Mouse (Mus musculus) left cerebral cortex, postnatal 10 days (tissue): ENCODE measurements around the gene Arhgap27. TPM values are rescaled to one million over a fixed set of nuclear protein-coding genes. Genes with fewer than 3 reads are reported as not detected.
A peak's percentile ranks its signal among the peaks of the same experiment; 100 is the strongest.

Experiments used
- DNase-seq, 2 experiments: peaks; one replicate each; pipeline ENCODE4 v3.0.0; 2021 to 2022; ENCODE audit warnings: low spot score in 2 of 2, mixed read lengths in 1 of 2; ENCODE audit errors: extremely low spot score in 1 of 2
- intact Hi-C: fragments of 180-260 bp; cut with DNase I; formaldehyde crosslinking; loops from one replicate; pipeline ENCODE4 v1.15.1; 2025
- total RNA-seq, 2 experiments: library from RNA; stranded (reverse); gene quantifications; 2 replicates each; pipeline ENCODE4 v1.2.3; 2021

The Arhgap27 gene
- total RNA-seq, 2 experiments from 2014 or later: 7.6 to 8.6 TPM

DNA sequence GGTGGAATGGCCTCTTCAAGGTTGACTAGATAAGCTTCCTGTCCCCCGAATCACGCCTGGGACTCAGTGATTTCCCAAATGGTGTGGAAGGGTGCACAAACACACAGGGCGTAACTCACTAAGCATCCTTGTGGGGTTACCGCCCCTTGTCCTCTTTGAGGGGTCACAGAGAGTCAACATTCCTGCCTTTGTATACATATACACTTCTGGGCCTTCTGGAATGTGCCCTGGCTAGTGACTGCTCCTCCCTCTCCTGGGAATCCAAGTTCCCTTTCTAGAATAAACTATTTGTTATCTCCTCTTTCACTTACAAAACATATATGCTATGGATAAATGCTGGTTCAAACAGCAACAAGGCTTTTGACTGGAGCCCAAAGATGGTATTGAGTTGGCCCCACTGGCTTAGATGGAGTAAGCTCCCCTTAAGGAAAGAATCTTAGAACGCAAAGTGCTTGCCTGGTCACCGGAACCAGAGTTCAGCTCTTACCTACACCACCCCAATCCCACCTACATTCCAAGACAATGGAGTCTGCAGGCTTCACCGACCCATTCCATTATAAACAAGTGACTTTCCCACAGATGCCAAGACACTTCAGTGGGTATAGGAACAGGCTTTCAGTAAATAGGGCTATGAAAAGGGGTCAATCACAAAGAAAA, 24.5 kb upstream of the Arhgap27 start:
- intact Hi-C loops: no loop called here
- no peak for DNase-seq

- intact Hi-C loops: no loop called here
- no peak for DNase-seq
Observed at GRCm38 (mm10) chr11:103386827-103387226, 23.3 kb upstream of the Arhgap27 start.

- intact Hi-C loops: no loop called here
- peak in 1 of 2 experiments; percentile 67 for DNase-seq
Observed at GRCm38 (mm10) chr11:103381956-103382613, 18.6 kb upstream of the Arhgap27 start.

GRCm38 (mm10) chr11:103381505-103381904, 18.0 kb upstream of the Arhgap27 start:
- intact Hi-C loops: no loop called here
- no peak for DNase-seq

DNA sequence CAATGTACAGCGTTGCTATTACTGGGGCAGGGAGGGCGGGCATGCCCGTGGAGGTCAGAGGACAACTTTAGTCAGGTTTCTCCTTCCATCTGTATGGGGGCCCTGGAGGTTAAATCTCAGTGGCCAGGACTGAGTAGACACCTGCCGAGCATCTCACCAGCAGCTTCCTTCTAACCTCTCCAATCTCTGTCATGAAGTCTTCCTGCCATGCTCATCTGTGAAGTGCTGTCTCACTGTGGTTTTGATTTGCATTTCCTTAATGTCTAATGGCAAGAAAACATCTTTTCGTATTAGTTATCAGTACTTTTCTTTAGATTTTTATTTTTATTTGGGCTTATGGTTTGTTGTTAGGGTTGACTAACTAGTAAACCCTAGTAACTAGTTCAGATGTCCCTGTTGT, 17.0 kb upstream of the Arhgap27 start:
- intact Hi-C loops: no loop called here

GRCm38 (mm10) chr11:103378341-103378740, 14.8 kb upstream of the Arhgap27 start:
- intact Hi-C loops: no loop called here
- no peak for DNase-seq

More for the DNA sequence above, 17.0 kb upstream of the Arhgap27 start:
- no peak for DNase-seq

- no peak for DNase-seq
- intact Hi-C loops: no loop called here
Observed at GRCm38 (mm10) chr11:103375772-103376171, 12.3 kb upstream of the Arhgap27 start.

DNA sequence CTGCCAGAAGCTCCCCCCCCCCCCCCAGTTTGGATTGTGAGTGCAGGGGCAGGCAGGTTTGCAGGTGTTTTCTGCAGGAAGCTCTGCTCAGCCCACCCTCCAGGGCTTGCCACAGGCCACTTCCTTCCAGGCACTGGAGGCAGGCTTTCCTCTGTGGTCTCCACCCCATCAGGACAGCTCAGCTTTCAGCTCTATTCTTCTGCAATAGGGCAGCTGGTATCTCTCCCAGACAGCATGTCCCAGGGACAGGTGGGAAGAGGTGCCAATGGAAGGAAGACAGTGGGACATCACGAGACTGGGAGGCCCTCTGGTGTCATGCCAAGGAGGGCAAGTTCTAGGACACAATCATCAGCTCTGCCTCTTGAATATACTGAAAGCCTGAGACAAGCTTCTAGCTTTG, 11.8 kb upstream of the Arhgap27 start:
- no peak for DNase-seq
- intact Hi-C loops: no loop called here

DNA sequence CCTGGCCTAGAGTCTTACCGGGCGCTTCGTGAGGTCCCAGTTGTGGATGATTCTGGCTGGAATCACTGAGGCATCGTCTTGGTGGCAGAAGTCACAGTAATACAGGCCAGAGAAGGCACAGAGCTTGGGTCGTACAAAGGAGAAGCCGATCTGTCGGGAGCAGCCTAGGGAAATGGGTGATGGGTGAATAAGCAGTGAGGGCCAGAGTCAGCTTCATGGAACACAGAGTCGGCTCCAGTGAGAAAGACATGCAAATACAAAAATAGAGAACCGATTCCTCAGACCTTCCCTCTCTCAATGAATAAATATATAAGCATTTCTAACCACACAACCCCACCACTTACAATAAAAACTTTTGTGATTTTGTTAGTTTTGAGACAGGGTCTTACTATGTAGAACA, 10.4 kb upstream of the Arhgap27 start:
- intact Hi-C loops: no loop called here
- no peak for DNase-seq

- intact Hi-C loops: no loop called here
- DNase-seq: no peak
Observed at GRCm38 (mm10) chr11:103372561-103372960, 9.1 kb upstream of the Arhgap27 start.

- peak in 1 of 2 experiments; percentile 67 for DNase-seq
- intact Hi-C loops: no loop called here
Observed at GRCm38 (mm10) chr11:103372068-103372467, 8.6 kb upstream of the Arhgap27 start.

DNA sequence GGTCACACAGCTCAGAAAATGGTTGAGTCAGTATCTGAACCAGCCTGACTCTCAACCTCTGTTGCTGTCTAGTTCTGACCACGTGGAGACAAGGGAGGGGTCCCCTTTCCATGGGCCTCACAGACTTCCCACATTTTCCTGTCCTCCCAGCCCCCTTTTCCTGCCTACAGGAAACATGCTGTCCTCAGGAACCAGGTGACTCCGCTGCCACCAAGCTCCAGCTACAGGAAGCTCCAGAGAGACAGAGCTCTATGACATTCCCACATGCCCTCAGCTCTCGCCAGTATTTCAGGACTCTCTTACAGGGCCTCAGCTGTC, 7.7 kb upstream of the Arhgap27 start:
- intact Hi-C loops: no loop called here
- peak in 1 of 2 experiments; percentile 51 for DNase-seq

DNA sequence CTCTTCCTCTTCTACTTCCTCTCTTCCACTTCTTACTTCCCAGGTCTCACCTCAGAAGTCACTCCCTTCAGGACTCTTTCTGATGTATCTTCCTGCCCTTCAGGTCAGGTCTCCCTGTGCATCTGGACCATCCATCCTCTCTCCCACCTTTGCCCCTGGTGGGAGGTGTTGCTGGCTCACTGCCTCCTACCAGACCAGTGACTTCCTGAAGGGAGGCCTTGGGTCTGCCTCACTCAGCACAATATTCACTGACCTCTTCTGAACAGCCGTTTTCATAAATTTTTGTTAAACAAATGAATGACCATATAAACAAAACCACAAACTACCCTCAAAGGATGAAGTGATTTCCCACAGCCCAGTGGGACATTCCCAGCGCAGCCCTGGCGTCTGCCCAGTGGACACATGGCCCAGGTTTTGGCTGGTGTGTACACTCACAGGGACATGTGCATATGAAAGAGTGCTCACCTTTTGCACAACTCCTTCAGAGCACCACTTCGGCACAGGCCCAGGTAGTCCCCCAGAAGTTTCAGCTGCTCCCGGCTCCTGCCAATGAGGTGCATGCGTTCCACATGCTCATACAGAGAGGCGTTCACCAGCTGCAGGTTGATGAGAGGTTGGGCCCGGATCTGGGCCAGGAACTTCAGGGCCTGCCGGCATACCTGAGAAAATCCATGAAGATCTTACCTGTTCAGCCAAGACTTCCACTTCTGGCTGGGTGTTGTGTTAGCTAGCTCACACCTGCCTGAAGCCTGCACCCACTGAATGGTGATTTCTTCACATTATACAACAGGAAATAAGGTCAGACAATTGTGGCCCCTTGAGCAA, 7.1 kb upstream of the Arhgap27 start:
- no peak for DNase-seq
- intact Hi-C loops: no loop called here

DNA sequence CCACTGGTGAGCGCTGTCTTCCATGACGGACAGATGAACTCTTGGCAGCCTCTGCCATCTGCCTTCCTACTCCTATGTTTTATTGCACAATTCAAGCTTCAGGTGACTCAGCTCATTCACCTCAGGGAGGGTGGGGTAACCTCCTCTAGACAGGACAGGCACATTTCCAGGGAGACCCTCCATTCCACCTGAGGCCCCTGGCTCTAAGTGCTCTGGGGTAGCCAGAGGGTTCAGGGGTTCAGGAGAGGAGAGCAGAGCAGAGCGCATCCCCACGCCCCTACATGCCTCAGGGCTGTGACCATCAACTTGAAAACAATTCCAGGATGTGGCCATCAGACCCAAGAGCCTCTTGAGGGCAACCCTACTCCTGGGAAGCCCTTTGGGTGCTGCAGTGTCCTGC, 2.0 kb upstream of the Arhgap27 start:
- no peak for DNase-seq
- intact Hi-C loops: no loop called here

GRCm38 (mm10) chr11:103365022-103365421, 1.5 kb upstream of the Arhgap27 start:
- no peak for DNase-seq
- intact Hi-C loops: no loop called here

GRCm38 (mm10) chr11:103364335-103364734, 843 bp upstream of the Arhgap27 start:
- intact Hi-C loops: loop anchor here (5.0 kb wide), 1 partner anchor 33 kb away; no protein-coding TSS in a partner anchor
- no peak for DNase-seq

- peak in 1 of 2 experiments; percentile 47 for DNase-seq
- intact Hi-C loops: loop anchor here (5.0 kb wide), 1 partner anchor 35 kb away; no protein-coding TSS in a partner anchor
Observed at GRCm38 (mm10) chr11:103362521-103363181, 841 bp downstream of the Arhgap27 start.

DNA sequence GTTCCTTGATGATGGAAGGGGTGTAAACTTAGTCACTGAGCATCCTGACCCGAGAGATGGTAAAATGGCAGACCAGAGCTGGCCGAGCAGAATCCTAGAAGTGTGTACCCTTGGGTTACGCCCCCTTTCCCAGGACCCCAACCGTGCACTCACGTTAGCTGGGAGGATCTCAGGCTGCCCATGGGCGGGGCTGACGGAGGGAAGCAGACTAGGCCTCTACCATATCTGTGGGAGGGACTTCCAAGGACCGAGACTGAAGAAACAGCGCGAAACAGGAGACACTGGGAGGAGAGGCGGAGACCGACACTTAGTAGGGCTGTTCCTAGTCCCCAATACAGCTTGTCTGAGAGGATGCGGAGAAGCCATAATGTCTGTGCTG, 1.4 kb downstream of the Arhgap27 start:
- DNase-seq: peak in 1 of 2 experiments; percentile 71
- intact Hi-C loops: loop anchor here (5.0 kb wide), 1 partner anchor 35 kb away; no protein-coding TSS in a partner anchor

- intact Hi-C loops: loop anchor here (5.0 kb wide), 1 partner anchor 36 kb away; no protein-coding TSS in a partner anchor
- DNase-seq: no peak
Observed at GRCm38 (mm10) chr11:103361396-103362053, 2.0 kb downstream of the Arhgap27 start.
